Mouse (Mus musculus): ENCODE measurements around the gene Arhgef6.

Gene Arhgef6

GRCm38 (mm10) chrX:57303188-57303878 is 35.2 kb downstream of the Arhgef6 start:
- DNase-seq (ENCODE audit: low spot score in 2 of 2), result no peak

GRCm38 (mm10) chrX:57298946-57299345 is 39.6 kb downstream of the Arhgef6 start:
- no peak for DNase-seq (ENCODE audit: low spot score in 2 of 2)

GRCm38 (mm10) chrX:57288458-57288857 is 50.1 kb downstream of the Arhgef6 start:
- no peak for DNase-seq (ENCODE audit: low spot score in 2 of 2)

GRCm38 (mm10) chrX:57286281-57286680 is 52.2 kb downstream of the Arhgef6 start:
- no peak for DNase-seq (ENCODE audit: low spot score in 2 of 2)

GRCm38 (mm10) chrX:57282184-57282583 is 56.3 kb downstream of the Arhgef6 start:
- no peak for DNase-seq (ENCODE audit: low spot score in 2 of 2)

GRCm38 (mm10) chrX:57277560-57278335 is 60.8 kb downstream of the Arhgef6 start:
- DNase-seq (ENCODE audit: low spot score in 2 of 2), result no peak

GRCm38 (mm10) chrX:57263515-57263914 is 75.0 kb downstream of the Arhgef6 start:
- DNase-seq (ENCODE audit: low spot score in 2 of 2), result no peak

- DNase-seq (ENCODE audit: low spot score in 2 of 2), result no peak
Measured at GRCm38 (mm10) chrX:57260744-57261143, 77.8 kb downstream of the Arhgef6 start.

- peak in 1 of 2 experiments; percentile 14 for DNase-seq (ENCODE audit: low spot score in 2 of 2)
Measured at GRCm38 (mm10) chrX:57253329-57254055, 85.0 kb downstream of the Arhgef6 start.

- no peak for DNase-seq (ENCODE audit: low spot score in 2 of 2)
Measured at GRCm38 (mm10) chrX:57238572-57238971, 100.0 kb downstream of the Arhgef6 start.

- peak in 1 of 2 experiments; percentile 15 for DNase-seq (ENCODE audit: low spot score in 2 of 2)
Measured at GRCm38 (mm10) chrX:57235982-57236381, 102.5 kb downstream of the Arhgef6 start.

- no peak for DNase-seq (ENCODE audit: low spot score in 2 of 2)
Measured at GRCm38 (mm10) chrX:57233596-57233995, 104.9 kb downstream of the Arhgef6 start.

GRCm38 (mm10) chrX:57228178-57228577 is 110.4 kb downstream of the Arhgef6 start:
- DNase-seq (ENCODE audit: low spot score in 2 of 2), result peak in 1 of 2 experiments; percentile 16

- DNase-seq (ENCODE audit: low spot score in 2 of 2), result no peak
Measured at GRCm38 (mm10) chrX:57223301-57223700, 115.2 kb downstream of the Arhgef6 start.

GRCm38 (mm10) chrX:57221881-57222280 is 116.6 kb downstream of the Arhgef6 start:
- no peak for DNase-seq (ENCODE audit: low spot score in 2 of 2)

- no peak for DNase-seq (ENCODE audit: low spot score in 2 of 2)
Measured at GRCm38 (mm10) chrX:57219563-57219962, 119.0 kb downstream of the Arhgef6 start.

GRCm38 (mm10) chrX:57216271-57216670 is 122.3 kb downstream of the Arhgef6 start:
- no peak for DNase-seq (ENCODE audit: low spot score in 2 of 2)

- no peak for DNase-seq (ENCODE audit: low spot score in 2 of 2)
Measured at GRCm38 (mm10) chrX:57215495-57215894, 123.0 kb downstream of the Arhgef6 start.

- no peak for DNase-seq (ENCODE audit: low spot score in 2 of 2)
Measured at GRCm38 (mm10) chrX:57212862-57213261, 125.7 kb downstream of the Arhgef6 start.

GRCm38 (mm10) chrX:57211876-57212275 is 126.7 kb downstream of the Arhgef6 start, which contains the start of gene Cd40lg:
Gene Cd40lg, plus strand, starts transcription at chrX:57212143.
- DNase-seq (ENCODE audit: low spot score in 2 of 2), result no peak

GRCm38 (mm10) chrX:57210591-57210990 is 127.9 kb downstream of the Arhgef6 start:
- no peak for DNase-seq (ENCODE audit: low spot score in 2 of 2)

- no peak for DNase-seq (ENCODE audit: low spot score in 2 of 2)
Measured at GRCm38 (mm10) chrX:57200397-57200796, 138.1 kb downstream of the Arhgef6 start.

Data from spleen, postnatal 10 days (tissue).